Mouse (Mus musculus) hindbrain, embryonic 13.5 days (tissue): ENCODE results near the gene Vwf. TPM values are rescaled to one million over a fixed set of nuclear protein-coding genes. Genes with fewer than 3 reads are reported as not detected.

Experiments
- polyA plus RNA-seq: library from polyadenylated mRNA; unstranded; fragments of >200 nt; fragmentation: Nextera tagmentation; extraction: Ambion mirVana; gene quantifications from 2 replicates; pipeline ENCODE4 v1.2.1, GENCODE M21; 2015

Gene Vwf
- polyA plus RNA-seq, 1 experiment from 2014 or later = 8.0 TPM

Other genes with a start within 250 kb of the Vwf start
- gene Ltbr, start 232.9 kb upstream of the Vwf start, polyA plus RNA-seq = 13.5 and 15.2 TPM in 2 replicates
- 0.29 and 0.31 TPM in 2 replicates for gene Scnn1a, start 226.1 kb upstream of the Vwf start, polyA plus RNA-seq
- gene Tnfrsf1a, start 197.4 kb upstream of the Vwf start, polyA plus RNA-seq = 15.1 and 15.7 TPM in 2 replicates
- gene Plekhg6, start 166.0 kb upstream of the Vwf start, polyA plus RNA-seq = 0.12 TPM in 2 replicates
- gene Cd9, start 52.0 kb upstream of the Vwf start, polyA plus RNA-seq = 57.8 and 63.4 TPM in 2 replicates
- gene Ano2, start 143.6 kb downstream of the Vwf start, polyA plus RNA-seq = 0.14 and 0.26 TPM in 2 replicates